ENCODE assay signal across 25 mouse cellular contexts in genomic region chr3:135417245-135417644, GRCm38 (mm10).
"Had no signal": no experiment of that assay in that cellular context is flagged by ENCODE, and none has a peak within 500 bp of the region (broad histone marks: within the 10 kb centered on the region; RNA-seq: fewer than 3 reads in every experiment).

No protein-coding gene starts in this region.

- H3K4me2 ChIP-seq: heart, embryonic 12.5 days; hindbrain, embryonic 12.5 days; hindbrain, embryonic 14.5 days; limb, embryonic 13.5 days; limb, embryonic 15.5 days; liver, embryonic 12.5 days had no signal

- DNase-seq: gastrocnemius, adult 2 months; gastrocnemius, postnatal 10 days; gastrocnemius, postnatal 25 days; heart, adult 18-20 months; heart, postnatal 10 days; heart, postnatal 4 days; kidney, adult 11 months; kidney, adult 8-10 months; kidney, postnatal 10 days; kidney, postnatal 25 days; kidney, postnatal 4 days; layer of hippocampus, adult 9-11 months; layer of hippocampus, postnatal 36 days; left cerebral cortex, postnatal 4 days had no signal

- H3K4me3 ChIP-seq: gastrocnemius, adult 2 months; heart, embryonic 10.5 days; heart, embryonic 12.5 days; hindbrain, embryonic 10.5 days; hindbrain, embryonic 12.5 days; layer of hippocampus, adult 2 months; limb, embryonic 13.5 days; limb, embryonic 15.5 days; liver, embryonic 12.5 days had no signal

- H3K27me3 ChIP-seq: heart, embryonic 12.5 days; hindbrain, embryonic 12.5 days; limb, embryonic 13.5 days; limb, embryonic 15.5 days; liver, embryonic 12.5 days had no signal

- H3K9ac ChIP-seq: heart, embryonic 12.5 days; hindbrain, embryonic 12.5 days; hindbrain, embryonic 14.5 days; limb, embryonic 13.5 days; limb, embryonic 15.5 days; liver, embryonic 12.5 days; liver, embryonic 14.5 days had no signal

- H3K9me3 ChIP-seq: heart, embryonic 10.5 days; heart, embryonic 12.5 days; hindbrain, embryonic 10.5 days; hindbrain, embryonic 12.5 days; limb, embryonic 13.5 days; limb, embryonic 15.5 days; liver, embryonic 12.5 days had no signal

- ATAC-seq: hindbrain, embryonic 16.5 days; liver, embryonic 12.5 days had no signal

- H3K36me3 ChIP-seq: limb, embryonic 15.5 days had no signal

- H3K27ac ChIP-seq: gastrocnemius, adult 2 months; heart, embryonic 10.5 days; hindbrain, embryonic 10.5 days; hindbrain, embryonic 12.5 days; hindbrain, embryonic 14.5 days; layer of hippocampus, adult 2 months; limb, embryonic 13.5 days; limb, embryonic 15.5 days; liver, embryonic 12.5 days; liver, embryonic 14.5 days had no signal
